Mouse (Mus musculus) limb, embryonic 12.5 days (tissue): ENCODE data around the gene Rps28. TPM values are rescaled to one million over a fixed set of nuclear protein-coding genes. Genes with fewer than 3 reads are reported as not detected.

Source experiments
- ATAC-seq: fragments of 200-750 bp; cut with Nextera tagmentation; 2 replicates; pipeline ENCODE4 v1.8.0; 2017; ENCODE audit warnings: low read depth, moderate TSS enrichment; ENCODE audit not compliant: insufficient number of reproducible peaks, insufficient read depth, low FRiP score, low TSS enrichment
- H3K27ac ChIP-seq: fragments of 300-500 bp; sonication (generic); 2 replicates; pipeline ENCODE4 v1.5.1; 2016; ENCODE audit warnings: mild to moderate bottlenecking, moderate library complexity
- H3K27me3 ChIP-seq: fragments of 300-500 bp; sonication (generic); 2 replicates; pipeline ENCODE4 v1.6.1; 2016; ENCODE audit warnings: mild to moderate bottlenecking, moderate library complexity
- H3K36me3 ChIP-seq: fragments of 300-500 bp; sonication (generic); 2 replicates; pipeline ENCODE4 v1.6.1; 2016; ENCODE audit warnings: mild to moderate bottlenecking, moderate library complexity
- H3K4me1 ChIP-seq: fragments of 300-500 bp; sonication (generic); replicated peaks from 2 replicates; pipeline ENCODE4 v1.6.1; 2016
- H3K4me2 ChIP-seq: fragments of 300-500 bp; sonication (generic); 2 replicates; pipeline ENCODE4 v1.6.1; 2016; ENCODE audit warnings: mild to moderate bottlenecking, moderate library complexity
- H3K4me3 ChIP-seq: fragments of 300-500 bp; sonication (generic); replicated peaks from 2 replicates; pipeline ENCODE4 v1.5.1; 2016; ENCODE audit warnings: mild to moderate bottlenecking
- H3K9ac ChIP-seq: fragments of 300-500 bp; sonication (generic); replicated peaks from 2 replicates; pipeline ENCODE4 v1.6.1; 2016; ENCODE audit warnings: mild to moderate bottlenecking, moderate library complexity
- H3K9me3 ChIP-seq: fragments of 300-500 bp; sonication (generic); 2 replicates; pipeline ENCODE4 v1.6.1; 2016; ENCODE audit warnings: mild to moderate bottlenecking, moderate library complexity
- WGBS: fragments of 180-500 bp; shearing (Covaris S2); methylation state at CpG from one replicate; pipeline ENCODE4 v1.1.7; 2016; 5-methylcytosine and 5-hydroxymethylcytosine counted together
- polyA plus RNA-seq: library from polyadenylated mRNA; unstranded; fragments of >200 nt; fragmentation: Nextera tagmentation; extraction: Ambion mirVana; gene quantifications from 2 replicates; pipeline ENCODE4 v1.2.1, GENCODE M21; 2016

The Rps28 gene
- polyA plus RNA-seq, 1 experiment from 2014 or later: 1,020 TPM

DNA sequence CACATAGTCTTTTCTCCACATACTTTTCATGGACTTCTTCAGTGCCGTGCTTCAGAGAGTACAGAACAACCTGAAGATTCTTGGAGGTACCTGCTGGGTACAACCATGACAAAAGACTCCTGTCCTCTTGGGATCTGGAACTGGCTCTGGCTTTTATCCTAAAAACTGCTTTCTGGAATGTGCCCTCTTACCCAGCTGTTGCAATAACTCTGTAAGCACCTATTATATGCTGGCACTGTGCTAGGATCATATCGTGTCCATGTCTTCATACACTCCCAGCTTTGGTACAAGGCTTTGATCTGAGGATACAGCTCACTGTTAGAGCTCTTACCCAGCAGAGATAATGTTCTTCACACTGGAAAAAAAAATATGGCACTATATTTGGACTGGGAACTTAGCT, 39.4 kb downstream of the Rps28 start:
- Histone ChIP-seq H3K27me3 (no peaks in the 10 kb centered on the region), H3K9me3 (no peaks in the 10 kb centered on the region), H3K4me3 (no peak overlapping the region), H3K36me3 (no peaks in the 10 kb centered on the region), H3K4me1 (peaks cover 31% of the 10 kb centered on the region), H3K9ac (no peak overlapping the region), H3K27ac (no peak overlapping the region), H3K4me2 (no peak overlapping the region)
- ATAC-seq: no peak
- 87% methylated on average over 2 of the region's 2 CpGs for WGBS

DNA sequence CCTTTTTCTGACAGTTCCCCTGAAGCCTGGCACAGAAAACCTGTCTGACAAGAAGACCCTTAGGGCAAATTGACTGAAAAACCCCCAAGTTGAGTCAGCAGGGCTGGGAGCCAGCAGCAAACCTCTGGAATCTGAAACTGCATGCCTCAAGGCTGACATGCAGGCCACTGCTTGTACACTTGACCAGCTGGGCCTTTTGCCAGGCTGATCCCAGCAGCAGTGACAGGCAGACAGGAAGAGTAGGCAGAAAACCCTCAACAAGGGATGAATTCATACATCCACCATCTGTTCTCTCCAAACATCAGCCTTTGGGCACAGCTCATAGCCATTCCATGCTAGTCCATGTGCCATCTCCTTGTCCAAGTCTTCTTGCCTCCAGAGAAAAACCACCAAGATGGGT, 41.0 kb downstream of the Rps28 start:
- Histone ChIP-seq H3K9ac (no peak overlapping the region), H3K27me3 (no peaks in the 10 kb centered on the region), H3K4me2 (no peak overlapping the region), H3K9me3 (no peaks in the 10 kb centered on the region), H3K4me3 (no peak overlapping the region), H3K4me1 (peaks cover 45% of the 10 kb centered on the region), H3K27ac (no peak overlapping the region; the same call in 1 of the 2 replicates), H3K36me3 (peaks cover 1% of the 10 kb centered on the region)
- no peak for ATAC-seq

DNA sequence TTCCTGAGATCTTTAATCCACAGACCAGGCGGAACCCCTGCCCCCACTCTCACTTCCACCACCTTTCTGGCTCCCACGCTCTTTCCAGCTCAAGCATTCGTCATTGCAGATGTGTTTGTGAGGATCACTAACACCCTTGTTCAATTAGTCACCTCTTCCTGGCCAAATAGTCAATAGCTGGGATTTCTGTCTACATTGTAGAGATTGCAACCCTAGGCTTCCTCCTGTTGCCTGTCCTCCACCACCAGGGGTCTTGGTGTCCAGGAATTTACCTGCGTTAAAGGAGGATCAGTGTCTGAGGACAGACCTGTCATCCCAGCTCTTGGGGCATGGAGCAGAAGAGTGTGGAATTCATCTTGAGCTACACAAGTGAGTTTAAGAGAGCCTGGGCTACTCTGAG, 42.3 kb downstream of the Rps28 start:
- WGBS: 43% methylated on average over 4 of the region's 4 CpGs
- H3K9ac ChIP-seq: peak overlapping the region; percentile 66; the same call in 1 of the 2 replicates
- no peak for ATAC-seq
- H3K27ac ChIP-seq: peak overlapping the region; percentile 98
- H3K4me1 ChIP-seq: peaks cover 51% of the 10 kb centered on the region
- H3K4me3 ChIP-seq: peak overlapping the region; percentile 54
- H3K27me3 ChIP-seq: no peaks in the 10 kb centered on the region
- peak overlapping the region; percentile 81 for H3K4me2 ChIP-seq
- no peaks in the 10 kb centered on the region for H3K9me3 ChIP-seq
- peaks cover 14% of the 10 kb centered on the region for H3K36me3 ChIP-seq

DNA sequence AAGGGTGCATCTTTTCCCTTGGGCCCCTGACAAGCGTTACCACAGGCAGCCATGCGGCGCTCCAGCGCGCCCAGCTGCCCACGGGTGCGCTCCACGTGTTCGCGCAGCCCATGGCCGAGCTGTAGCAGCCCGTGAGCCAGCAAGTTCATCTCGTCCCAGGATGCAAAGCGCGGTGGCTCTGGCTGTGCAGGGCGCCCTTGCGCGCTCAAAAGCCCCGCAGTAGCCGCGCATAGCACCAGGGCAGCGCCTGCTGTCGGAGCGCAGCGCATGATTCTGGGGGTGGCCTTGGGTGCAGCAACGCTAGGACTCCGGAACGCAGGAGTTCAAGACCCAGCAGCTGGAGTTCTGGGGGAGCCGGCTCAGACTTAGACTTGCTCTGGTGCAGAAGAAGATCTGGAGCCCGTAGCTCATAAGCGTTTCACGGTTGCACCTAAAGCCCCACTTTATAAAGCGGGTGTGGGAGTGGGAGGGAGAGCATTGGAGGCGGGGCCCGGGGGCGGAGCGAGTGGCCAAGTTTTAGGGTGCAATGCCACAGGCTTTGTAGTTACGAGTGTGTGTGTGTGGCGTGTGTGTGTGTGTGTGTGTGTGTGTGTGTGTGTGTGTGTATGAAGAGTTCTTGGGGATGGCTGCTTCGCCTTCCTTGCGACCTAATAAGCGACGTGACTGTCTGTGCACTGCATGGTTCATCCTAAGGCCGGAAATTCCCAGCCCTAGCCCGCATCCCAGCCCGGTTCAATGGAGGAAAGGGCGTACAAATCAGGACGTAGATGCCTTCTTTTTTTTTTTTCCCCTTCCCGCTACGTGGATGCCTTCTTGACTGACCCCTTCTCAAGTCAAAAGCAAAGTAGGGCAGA, 43.0 kb downstream of the Rps28 start, which contains the start of gene Angptl4:
TSS of gene Angptl4 (minus strand) at position 707 of the 854 bp plus-strand sequence.
- Histone ChIP-seq H3K4me1 (peaks cover 51% of the 10 kb centered on the region), H3K27me3 (no peaks in the 10 kb centered on the region), H3K27ac (peak within 1 kb of the TSS; percentile 98), H3K9me3 (no peaks in the 10 kb centered on the region), H3K36me3 (peaks cover 22% of the 10 kb centered on the region), H3K9ac (peak within 1 kb of the TSS; percentile 66), H3K4me2 (peak within 1 kb of the TSS; percentile 81), H3K4me3 (peak within 1 kb of the TSS; percentile 54)
- ATAC-seq: peak; percentile 60
- WGBS: 2% methylated on average over 50 of the region's 50 CpGs

DNA sequence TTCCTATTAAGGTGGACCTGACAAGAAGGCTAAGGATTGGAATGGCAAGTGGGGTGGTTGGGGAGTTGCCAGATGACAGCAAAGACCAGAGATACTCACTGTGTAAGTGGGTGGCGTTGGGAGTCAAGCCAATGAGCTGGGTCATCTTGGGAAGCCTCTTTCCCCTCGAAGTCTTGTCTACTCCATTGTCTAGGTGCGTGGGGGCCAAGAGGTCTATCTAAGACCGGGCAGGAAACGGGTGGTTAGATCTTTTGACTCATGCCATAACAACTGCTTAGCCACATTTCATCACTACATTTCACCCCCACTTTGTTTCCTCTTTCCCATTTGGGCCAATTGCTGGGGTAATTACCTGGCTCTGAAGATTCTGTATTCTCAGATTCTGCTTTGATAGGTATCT, 43.9 kb downstream of the Rps28 start:
- peak overlapping the region; percentile 66 for H3K9ac ChIP-seq
- peak overlapping the region; percentile 81 for H3K4me2 ChIP-seq
- ATAC-seq: no peak
- H3K27ac ChIP-seq: peak overlapping the region; percentile 98
- WGBS: 94% methylated on average over 5 of the region's 5 CpGs
- peak overlapping the region; percentile 54 for H3K4me3 ChIP-seq
- H3K9me3 ChIP-seq: no peaks in the 10 kb centered on the region
- H3K36me3 ChIP-seq: peaks cover 31% of the 10 kb centered on the region
- no peaks in the 10 kb centered on the region for H3K27me3 ChIP-seq
- peaks cover 51% of the 10 kb centered on the region for H3K4me1 ChIP-seq

DNA sequence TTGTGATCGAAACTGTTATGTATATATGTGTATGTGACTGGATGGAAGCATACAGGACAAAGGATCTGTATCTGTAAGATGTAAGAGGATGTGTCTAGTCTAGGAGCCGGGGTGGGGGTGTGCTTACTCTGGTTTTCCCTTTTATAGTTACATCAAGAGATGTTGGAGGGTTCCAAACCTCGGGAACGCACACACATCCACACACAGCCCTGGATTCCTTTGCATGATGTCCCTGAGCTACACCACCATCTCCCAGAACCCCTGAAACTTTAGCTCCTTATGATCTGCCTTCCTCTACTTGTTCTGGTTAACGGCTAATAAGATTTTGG, 44.4 kb downstream of the Rps28 start:
- Histone ChIP-seq H3K27ac (peak overlapping the region; percentile 98), H3K4me1 (peaks cover 51% of the 10 kb centered on the region), H3K36me3 (peaks cover 36% of the 10 kb centered on the region), H3K9me3 (no peaks in the 10 kb centered on the region), H3K27me3 (no peaks in the 10 kb centered on the region), H3K4me3 (peak overlapping the region; percentile 54), H3K9ac (0 out of 2 replicates have a peak overlapping the region, but pooled peaks have one; percentile 27), H3K4me2 (peak overlapping the region; percentile 81)
- ATAC-seq: no peak
- WGBS: 80% methylated on average over 5 of the region's 5 CpGs

DNA sequence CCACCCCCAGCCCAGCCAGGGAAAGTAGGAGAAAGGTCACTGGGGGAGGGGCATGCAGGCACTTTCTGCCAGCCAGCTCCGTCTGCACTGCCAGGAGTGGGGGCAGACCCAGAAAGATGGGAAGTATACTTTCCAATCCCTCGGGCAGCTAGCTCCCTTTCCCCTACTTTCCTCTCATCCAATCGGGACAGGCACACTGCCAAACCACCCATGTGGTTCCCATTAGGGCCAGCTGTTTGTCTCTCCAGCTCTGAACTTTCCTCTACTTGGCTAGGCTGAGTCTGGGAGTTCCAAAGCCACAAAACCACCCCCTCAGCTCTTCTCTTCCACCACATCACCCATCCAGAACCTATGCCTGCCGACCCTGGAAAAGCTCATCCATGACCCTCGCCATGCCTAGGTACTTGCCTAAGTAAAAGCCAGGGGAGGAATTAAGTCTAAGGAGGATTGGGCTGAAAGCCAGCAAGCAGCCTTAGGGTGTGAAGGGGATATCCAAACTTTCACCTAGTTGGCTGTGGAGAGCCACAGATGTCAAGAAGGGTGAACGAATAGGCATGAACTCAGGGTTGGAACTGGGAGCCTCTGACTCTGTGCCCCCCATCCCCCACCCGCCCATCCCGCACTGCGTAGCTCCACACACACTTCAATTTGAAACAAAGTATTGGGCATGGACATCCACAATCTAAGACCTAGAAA, 44.9 kb downstream of the Rps28 start:
- Histone ChIP-seq H3K9ac (peak overlapping the region; percentile 44), H3K27me3 (no peaks in the 10 kb centered on the region), H3K4me2 (peak overlapping the region; percentile 81), H3K27ac (peak overlapping the region; percentile 98), H3K4me3 (peak overlapping the region; percentile 54), H3K36me3 (peaks cover 41% of the 10 kb centered on the region), H3K9me3 (no peaks in the 10 kb centered on the region), H3K4me1 (peaks cover 51% of the 10 kb centered on the region)
- WGBS: 23% methylated on average over 9 of the region's 9 CpGs
- peak; percentile 91 for ATAC-seq

DNA sequence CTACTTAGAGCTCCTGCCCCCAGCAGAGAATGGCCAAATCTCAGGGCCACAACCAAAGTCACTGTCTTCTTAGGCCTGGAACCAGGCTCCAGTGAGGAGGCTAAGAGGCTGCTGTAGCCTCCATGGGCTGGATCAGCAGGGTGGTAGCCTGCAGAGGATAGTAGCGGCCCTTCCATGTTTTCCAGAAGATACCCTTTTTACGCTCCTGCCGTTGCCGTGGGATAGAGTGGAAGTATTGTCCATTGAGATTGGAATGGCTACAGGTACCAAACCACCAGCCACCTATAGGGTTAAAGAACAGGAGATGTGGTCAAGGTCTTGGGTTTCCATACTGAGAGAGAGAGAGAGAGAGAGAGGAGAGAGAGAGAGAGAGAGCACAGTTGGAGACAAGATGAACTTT, 49.1 kb downstream of the Rps28 start:
- 95% methylated on average over 4 of the region's 4 CpGs for WGBS
- Histone ChIP-seq H3K27ac (no peak overlapping the region), H3K27me3 (no peaks in the 10 kb centered on the region), H3K36me3 (peaks cover 48% of the 10 kb centered on the region), H3K4me2 (no peak overlapping the region), H3K4me3 (no peak overlapping the region), H3K4me1 (peaks cover 24% of the 10 kb centered on the region), H3K9ac (no peak overlapping the region), H3K9me3 (no peaks in the 10 kb centered on the region)
- ATAC-seq: no peak

DNA sequence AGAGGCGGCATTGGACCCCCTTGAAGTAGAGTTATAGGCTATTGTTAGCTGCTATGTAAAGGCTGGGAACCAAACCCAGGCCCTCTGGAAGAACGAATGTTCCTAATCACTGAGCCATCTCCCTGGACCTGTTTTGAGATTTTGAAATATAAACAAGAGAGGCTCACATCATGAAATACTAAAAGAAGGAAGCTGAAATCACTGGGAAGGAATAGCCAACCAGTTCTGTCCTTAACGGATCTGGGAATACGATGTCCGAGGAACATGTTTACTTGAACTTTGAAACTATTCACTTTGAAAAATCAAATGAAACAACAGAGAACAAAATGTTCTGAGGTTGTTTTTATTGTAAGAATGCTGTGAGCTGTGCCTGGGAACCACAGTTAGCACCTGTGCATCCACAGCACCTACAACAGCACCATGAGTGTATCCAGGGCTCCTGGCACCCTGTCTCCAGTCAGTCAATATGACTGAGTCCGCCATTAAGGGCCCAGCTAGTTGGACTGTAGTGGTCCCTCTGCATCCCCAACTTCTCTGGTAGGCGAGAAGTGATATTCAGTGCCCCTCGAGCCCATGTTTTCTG, 49.7 kb downstream of the Rps28 start:
- no peaks in the 10 kb centered on the region for H3K27me3 ChIP-seq
- H3K9me3 ChIP-seq: no peaks in the 10 kb centered on the region
- peaks cover 18% of the 10 kb centered on the region for H3K4me1 ChIP-seq
- H3K27ac ChIP-seq: no peak overlapping the region
- H3K9ac ChIP-seq: no peak overlapping the region
- peaks cover 48% of the 10 kb centered on the region for H3K36me3 ChIP-seq
- H3K4me3 ChIP-seq: no peak overlapping the region
- no peak for ATAC-seq
- WGBS: 91% methylated on average over 8 of the region's 8 CpGs
- H3K4me2 ChIP-seq: no peak overlapping the region

DNA sequence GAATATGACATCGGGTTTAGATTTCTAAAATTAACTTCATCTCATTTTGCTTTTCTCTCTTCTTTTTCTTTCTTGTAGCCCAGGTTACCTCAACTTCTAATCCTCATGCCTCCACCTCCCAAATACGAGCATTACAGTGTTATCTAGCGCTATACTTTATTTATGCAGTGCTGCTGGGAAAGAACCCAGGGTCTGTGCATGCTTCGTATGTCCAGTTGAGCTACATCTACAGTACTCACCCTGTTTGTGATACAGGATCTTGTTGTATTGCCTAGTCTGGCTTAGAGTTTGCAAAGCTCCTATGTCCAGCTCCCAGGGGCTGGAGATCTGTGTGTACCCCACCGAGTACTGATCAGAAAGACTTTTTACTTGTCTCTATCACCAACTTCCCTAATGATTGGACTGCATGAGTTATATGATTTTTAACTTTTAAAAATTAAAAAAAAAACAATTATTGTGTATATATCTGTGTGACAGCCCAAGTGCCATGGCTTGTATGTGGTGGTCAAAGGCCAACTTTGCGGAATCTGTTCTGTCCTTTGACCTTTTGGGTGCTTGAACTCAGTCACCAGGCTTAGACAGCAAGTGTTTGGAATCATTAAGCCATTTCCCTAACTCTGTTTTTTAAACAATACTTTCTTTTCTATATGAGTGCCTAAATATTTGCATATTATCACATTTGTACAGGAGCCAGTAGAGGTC, 50.3 kb downstream of the Rps28 start:
- ATAC-seq: no peak
- H3K36me3 ChIP-seq: peaks cover 48% of the 10 kb centered on the region
- H3K4me2 ChIP-seq: no peak overlapping the region
- H3K4me3 ChIP-seq: no peak overlapping the region
- peaks cover 12% of the 10 kb centered on the region for H3K4me1 ChIP-seq
- 91% methylated on average over 6 of the region's 6 CpGs for WGBS
- H3K9ac ChIP-seq: no peak overlapping the region
- H3K27me3 ChIP-seq: no peaks in the 10 kb centered on the region
- no peaks in the 10 kb centered on the region for H3K9me3 ChIP-seq
- H3K27ac ChIP-seq: no peak overlapping the region

DNA sequence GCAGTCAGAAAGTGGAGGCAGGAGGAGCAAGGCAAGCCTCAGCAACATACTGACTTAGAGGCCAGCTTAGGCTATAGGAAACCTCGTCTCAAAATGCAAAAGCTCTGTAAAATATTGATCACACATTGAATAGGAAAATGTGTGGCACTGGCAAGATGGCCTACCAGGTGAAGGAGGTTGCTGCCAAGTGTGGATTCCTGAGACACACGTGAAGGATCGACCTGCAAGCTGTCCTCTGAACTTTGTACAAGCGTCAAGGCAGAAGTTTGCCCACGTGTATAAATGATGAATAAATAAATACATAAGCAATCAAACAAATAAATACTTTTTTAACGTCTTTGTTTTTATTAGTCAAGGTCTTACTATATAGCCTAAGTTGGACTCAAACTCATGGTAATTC, 50.9 kb downstream of the Rps28 start:
- no peaks in the 10 kb centered on the region for H3K9me3 ChIP-seq
- peaks cover 47% of the 10 kb centered on the region for H3K36me3 ChIP-seq
- H3K27me3 ChIP-seq: no peaks in the 10 kb centered on the region
- whole genome bisulfite sequencing: 82% methylated on average over 6 of the region's 6 CpGs
- ATAC-seq: no peak
- no peak overlapping the region for H3K27ac ChIP-seq
- H3K4me1 ChIP-seq: peaks cover 6% of the 10 kb centered on the region
- H3K9ac ChIP-seq: no peak overlapping the region
- H3K4me2 ChIP-seq: no peak overlapping the region
- no peak overlapping the region for H3K4me3 ChIP-seq
